8 mouse cellular contexts compared by ENCODE assay signal in genomic region chr10:125725077-125725680, GRCm38 (mm10).
DNase-seq lines count a peak whose midpoint lies in the region; ATAC-seq lines count a peak whose summit lies in the region.

No protein-coding gene starts in this region.

- no peaks in the 10 kb centered on the region for H3K9me3 ChIP-seq in hindbrain, embryonic 16.5 days (ENCODE audit: control insufficient read depth, low read length)

- no peak overlapping the region for H3K27ac ChIP-seq in hindbrain, embryonic 16.5 days (ENCODE audit: low read depth, low read length)

- 0 out of 2 replicates have a peak, but pooled peaks have one; percentile 63 for ATAC-seq in hindbrain, embryonic 16.5 days
- no peak for ATAC-seq in erythroblast, adult 5-6 weeks (replicated peaks; ENCODE audit: low FRiP score, poor library complexity, severe bottlenecking)

- H3K4me2 ChIP-seq in hindbrain, embryonic 16.5 days (ENCODE audit: low read length) = peak overlapping the region; percentile 17; the same call in 1 of the 2 replicates

- no peaks in the 10 kb centered on the region for H3K36me3 ChIP-seq in hindbrain, embryonic 16.5 days (ENCODE audit: control insufficient read depth, insufficient read depth, low read length)

- H3K27me3 ChIP-seq in hindbrain, embryonic 16.5 days (replicated peaks; ENCODE audit: control insufficient read depth, insufficient read depth, low read length) = no peaks in the 10 kb centered on the region

- 33% methylated on average over 18 of the region's 18 CpGs for WGBS in hindbrain, embryonic 16.5 days

- peak; percentile 92 for DNase-seq in ZHBTc4 (ENCODE audit: low read depth, low spot score)
- peak; percentile 79 to 83 for DNase-seq in cerebellum, postnatal 10 days
- peak; percentile 43 to 62 for DNase-seq in frontal cortex, postnatal 36 days (ENCODE audit: low spot score in 2 of 2)
- peak; percentile 45 to 46 for DNase-seq in layer of hippocampus, postnatal 36 days
- peak; percentile 75 for DNase-seq in lung, postnatal 14 days
- peak; percentile 79 for DNase-seq in retina, embryonic 14.5 days (ENCODE audit: low spot score)

- no peaks in the 10 kb centered on the region for H3K4me1 ChIP-seq in hindbrain, embryonic 16.5 days (ENCODE audit: control insufficient read depth, insufficient read depth, low read depth, low read length)

- H3K4me3 ChIP-seq in hindbrain, embryonic 16.5 days (ENCODE audit: low read length) = no peak overlapping the region

- no peak overlapping the region for H3K9ac ChIP-seq in hindbrain, embryonic 16.5 days (ENCODE audit: low read depth, low read length)
